Mouse (Mus musculus): ENCODE data around the gene Idnk. TPM values are rescaled to one million over a fixed set of nuclear protein-coding genes. Genes with fewer than 3 reads are reported as not detected.

The Idnk gene
- 10 to 100 TPM in 1 of 2 experiments, 1 to 10 TPM in 1; 9.3 to 12.2 TPM for total RNA-seq (2021)
- long read RNA-seq, experiment 1, transcript Idnk-202 (4 exons, 1,462 nt) = major isoform, 15 of 18 reads
- long read RNA-seq, experiment 1, partial matches to known transcripts = 1 of 18 reads
- long read RNA-seq, experiment 1, other reads (novel, unspliced or antisense) = 1 of 18 reads
- long read RNA-seq, experiment 2, transcript Idnk-202 (4 exons, 1,462 nt) = major isoform, 15 of 24 reads
- long read RNA-seq, experiment 2, transcript Idnk-201 (5 exons, 764 nt) = minor isoform, 5 of 24 reads
- long read RNA-seq, experiment 2, partial matches to known transcripts = 1 of 24 reads
- long read RNA-seq, experiment 2, other reads (novel, unspliced or antisense) = 3 of 24 reads

DNA sequence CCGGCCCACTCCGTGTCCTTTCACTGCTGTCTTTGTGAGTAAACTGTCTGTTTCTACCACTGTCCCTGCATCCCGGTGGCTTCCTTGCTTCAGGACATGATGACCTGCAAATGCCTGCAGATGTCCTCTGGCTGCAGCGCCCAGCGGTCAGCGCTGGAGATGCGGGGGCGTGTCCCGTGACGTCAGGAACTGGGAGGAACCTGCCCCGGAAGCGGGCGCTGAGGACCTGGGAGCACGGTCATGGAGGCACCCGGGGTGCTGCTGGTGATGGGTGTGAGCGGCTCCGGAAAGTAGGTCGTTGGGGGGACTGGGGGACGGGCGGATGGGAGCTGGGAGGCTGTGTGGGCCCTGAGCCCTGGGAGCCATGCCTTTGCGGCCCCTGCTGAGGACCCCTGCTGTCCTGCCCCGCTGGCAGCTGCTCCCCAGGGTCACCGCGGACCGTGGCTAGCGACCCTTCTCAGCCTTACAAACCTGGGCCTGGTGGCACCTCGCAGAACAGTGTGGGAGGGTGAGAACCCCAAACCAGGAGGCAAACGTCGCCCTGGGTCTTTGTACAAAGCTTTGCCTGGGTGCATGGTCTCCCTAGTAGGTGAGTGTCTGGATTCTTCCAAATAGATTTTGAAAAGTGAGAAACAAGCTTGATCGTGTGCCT lies at the start of gene Idnk:
Gene Idnk (plus strand): TSS at position 203 of the 652 bp plus-strand sequence.
- peak; percentile 86 for DNase-seq

DNA sequence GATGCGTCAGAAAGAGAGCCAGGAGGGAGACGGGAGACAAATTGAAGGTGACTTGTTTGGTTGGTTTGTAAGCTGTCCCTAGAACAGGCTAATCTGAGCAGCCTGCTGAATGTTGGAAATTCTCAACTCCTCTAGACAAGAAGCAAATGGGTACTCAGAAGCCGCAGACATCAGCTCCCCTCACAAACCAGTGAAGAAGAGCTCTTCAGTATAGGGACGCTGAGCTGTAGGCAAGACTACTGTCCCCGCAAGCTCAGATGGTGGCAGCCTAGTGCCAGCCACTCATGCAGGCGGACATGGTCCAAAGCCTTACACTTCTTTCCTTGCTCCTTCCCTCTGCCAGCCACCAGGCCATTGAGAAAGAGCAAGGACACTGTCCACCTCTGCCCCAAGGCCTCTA lies 46.1 kb upstream of the Idnk start:
- no peak for DNase-seq

DNA sequence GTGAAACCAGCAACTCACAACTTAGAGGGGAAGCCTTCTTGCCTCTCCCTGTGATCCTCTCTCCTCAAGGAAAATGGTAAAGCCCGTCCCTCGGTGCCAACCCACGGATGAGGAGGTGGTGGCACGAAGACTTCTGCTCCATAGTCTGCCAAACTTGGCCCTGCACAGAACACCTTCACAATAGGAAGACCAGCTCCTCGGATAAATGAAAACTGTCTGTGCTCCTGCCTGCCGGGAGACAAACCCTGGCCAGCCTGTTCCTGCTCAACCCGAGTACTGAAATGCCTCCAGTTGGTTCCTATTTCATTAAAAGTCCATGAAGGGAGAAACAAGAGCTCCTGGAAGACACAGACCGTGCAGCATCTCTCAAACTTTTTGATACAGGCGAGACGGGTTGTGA lies 45.3 kb upstream of the Idnk start:
- DNase-seq = no peak

DNA sequence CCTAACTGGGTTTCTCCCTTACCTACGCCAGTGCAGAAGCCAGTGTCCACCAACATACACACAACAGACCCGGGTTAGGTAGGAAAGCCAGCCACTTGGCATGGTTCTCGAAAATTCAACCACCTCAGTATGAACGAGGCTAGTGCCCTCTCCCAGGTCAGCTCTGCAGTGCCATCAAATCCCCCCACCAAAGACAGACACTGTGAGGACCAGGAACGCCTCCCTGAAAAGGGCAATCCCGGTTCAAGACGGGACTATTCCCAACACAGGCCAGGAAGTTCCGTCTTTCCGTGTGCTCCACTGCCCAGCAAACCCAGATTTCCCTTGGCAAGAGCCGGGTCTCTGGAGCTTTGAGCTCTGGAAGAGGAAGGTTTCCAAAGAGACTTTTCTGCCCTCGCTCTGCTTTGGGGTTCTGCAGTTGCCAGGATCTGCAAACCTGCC lies 44.8 kb upstream of the Idnk start:
- no peak for DNase-seq

DNA sequence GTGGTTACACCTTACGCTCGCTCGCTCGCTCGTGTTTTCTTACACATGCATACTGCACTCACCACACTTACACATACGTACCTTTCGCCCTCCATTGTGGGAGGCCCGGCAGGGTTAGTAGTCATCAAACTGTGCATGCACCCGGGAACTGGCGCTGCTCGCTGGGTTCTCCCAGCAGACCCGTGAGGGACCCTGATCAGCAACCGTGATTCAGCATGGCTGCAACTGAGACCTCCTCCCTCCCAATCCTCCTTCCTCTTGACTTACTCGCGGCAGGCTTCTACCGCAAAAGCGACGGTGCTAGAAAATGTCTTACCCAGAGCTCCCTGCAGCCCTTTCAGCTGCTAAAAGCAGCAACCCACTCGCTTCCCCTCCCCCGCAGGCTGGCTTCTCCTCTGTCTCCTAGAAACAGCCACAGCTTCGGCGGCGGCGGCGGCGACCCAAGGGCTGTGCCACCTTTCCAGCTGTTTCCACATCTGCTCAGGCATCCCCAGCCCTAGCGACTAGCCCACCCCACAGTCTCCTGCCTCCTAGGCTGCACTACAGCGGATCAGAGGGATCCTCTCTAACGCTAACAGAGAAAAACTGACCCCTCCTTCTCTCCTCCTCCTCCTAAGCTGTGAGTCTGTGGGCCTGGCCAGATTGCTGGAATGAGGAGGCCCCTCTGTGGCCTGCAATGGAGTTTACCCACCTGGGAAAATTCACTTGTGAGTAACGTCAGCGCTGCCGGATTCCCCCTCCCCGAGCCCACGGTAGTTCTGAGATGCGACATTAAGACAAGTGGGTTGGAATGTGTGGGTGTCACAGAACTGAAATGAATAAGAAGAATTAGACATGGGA lies 44.2 kb upstream of the Idnk start, which contains the start of gene Klhl3:
Gene Klhl3 (minus strand): TSS at position 532 of the 840 bp plus-strand sequence.
- peak; percentile 56 for DNase-seq

DNA sequence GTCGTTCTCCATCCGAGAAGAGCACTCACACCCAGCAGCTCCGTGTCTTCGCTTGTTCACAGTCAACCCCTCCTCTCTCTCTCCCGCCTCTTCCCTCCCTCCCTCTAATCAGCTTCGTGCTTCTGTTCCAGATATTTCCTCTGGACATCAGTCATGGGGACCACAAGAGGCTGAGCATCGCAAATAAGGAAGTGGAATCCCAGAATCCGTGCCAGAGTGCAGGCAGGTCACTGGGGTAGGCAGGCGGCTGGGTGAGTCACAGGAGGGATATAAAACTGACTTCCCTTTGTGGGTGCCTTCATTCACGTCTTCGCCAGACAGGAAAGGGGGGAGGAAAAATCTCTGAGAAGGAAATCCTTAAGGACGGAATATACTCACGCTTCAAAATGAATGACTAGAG lies 42.2 kb upstream of the Idnk start:
- DNase-seq = no peak

DNA sequence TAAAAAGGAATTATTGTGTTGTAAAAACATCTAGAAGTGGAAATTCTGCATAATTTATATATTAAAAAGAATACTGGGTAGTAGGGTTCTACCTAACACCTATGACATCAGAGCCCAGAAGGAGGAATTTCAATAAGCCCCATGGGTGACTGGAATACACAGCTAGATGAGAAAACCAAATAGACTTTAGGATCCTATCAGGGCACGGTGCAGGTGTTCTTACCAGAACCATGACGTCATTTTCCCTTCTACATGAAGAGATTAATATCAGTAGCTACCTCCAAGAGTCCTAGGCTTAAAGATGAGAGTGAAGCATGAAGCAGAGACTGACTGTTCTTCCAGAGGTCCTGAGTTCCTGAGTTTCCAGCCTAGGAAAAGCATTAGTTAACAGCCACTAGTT lies 40.6 kb upstream of the Idnk start:
- DNase-seq = no peak

DNA sequence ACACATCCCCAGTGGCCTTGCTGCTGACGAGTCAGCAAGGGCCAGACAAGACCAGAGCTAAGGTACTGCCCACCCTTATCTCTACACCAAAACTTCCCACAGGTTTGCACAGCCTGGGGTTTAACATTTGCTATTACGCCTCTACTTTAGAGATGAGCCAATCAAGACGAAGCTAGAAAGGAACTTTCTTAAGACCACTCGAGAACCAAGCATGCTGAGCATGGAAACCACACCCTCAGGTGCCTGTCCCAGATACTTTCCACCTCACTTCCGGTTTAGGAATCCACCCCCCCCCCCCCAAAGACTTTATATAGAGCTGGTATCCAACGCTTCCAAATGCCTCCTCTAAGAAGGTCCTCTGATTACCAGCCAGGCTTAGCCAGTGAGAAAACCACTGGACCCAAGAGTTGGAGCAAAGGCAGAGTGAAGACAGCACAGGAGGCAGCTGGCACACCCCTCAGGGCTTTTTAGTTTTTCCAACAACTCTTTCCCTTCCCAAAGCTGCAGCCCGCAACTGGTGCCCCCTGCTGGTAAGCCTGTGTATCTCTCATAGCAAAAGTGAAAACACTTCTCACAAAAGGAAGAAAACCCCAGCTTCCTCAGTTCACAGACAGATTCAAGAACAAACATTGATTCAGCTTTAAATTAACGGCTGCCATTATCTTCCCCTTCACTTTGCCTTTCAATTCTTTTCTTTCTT lies 40.0 kb upstream of the Idnk start:
- peak; percentile 53 for DNase-seq

DNA sequence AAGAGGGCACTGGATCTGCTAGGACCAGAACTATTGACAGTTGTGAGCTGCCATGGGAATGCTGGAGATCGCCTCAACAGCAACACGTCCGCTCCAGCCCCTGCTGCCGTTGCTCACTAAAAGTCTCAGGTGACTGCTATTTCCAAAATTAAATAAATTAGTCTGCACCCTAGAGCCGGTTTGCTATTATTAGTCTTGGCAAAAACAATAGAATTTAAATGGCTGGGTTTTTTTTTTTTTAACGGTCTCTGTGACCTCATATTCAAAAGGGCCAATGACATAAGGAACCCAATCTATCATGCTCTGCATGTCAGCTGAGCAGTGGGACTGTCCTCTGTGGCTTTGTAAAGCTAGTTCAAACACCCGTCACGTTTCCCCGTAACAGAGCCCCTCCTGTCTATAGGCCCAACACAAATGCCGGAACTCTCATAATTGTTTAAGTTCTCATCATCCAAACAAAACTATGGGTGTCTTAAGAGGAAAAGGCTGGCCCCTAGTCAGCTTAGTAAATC lies 34.6 kb upstream of the Idnk start:
- DNase-seq = no peak

DNA sequence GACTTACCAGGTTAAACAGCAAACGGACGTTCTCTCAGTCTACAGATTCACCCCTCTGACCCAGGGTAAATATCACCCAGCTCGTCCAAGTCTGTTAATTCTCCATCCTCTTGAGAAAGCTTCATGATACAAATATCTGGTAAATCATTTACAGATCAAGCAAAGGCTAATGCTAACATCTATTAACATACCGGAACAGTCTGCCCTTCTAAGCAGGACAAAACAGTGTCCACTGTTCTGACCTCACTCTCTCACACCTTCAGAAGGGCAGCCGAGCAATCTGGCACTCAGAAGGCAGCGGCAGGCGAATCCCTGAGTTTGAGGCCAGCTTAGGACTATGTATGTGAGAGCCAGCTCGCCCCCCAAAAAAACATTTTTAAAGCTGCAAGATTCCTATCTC lies 34.1 kb upstream of the Idnk start:
- no peak for DNase-seq

DNA sequence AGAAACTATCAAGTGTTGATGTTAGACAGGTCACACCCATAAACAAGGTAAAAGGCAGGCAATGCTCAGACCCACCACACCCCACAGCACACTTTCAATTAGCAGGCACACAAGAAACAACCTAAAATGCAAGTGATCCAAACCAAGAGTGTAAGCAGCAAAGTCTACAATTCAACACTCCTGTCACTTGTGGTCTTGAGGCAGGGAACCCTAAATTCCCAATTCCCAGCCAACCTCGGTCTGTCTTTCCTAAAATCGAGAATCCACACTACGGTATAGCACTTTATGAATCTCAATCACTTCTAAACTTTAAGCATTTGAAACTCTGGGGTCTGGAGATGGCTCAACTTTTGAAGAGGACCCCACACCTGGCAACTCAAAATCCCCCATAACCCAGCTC lies 33.2 kb upstream of the Idnk start:
- no peak for DNase-seq

DNA sequence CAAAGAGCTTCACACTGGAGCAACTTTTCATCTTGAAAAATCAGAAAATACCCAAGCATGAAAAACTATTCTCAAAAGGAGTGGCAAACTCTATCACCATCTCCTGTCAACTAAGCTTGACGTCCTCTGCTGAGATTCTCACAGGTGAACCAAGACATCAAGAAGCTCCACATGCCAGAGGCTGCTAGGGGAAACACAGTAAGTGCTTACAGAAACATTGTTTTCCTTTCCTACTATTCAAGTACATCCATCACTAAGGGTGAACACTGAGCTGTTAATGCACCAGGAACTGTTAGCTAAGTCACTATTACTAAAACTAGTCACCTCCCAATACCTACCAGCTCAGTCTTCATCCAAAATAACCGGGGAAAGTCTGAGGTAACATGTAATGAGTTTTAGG lies 32.5 kb upstream of the Idnk start:
- no peak for DNase-seq

DNA sequence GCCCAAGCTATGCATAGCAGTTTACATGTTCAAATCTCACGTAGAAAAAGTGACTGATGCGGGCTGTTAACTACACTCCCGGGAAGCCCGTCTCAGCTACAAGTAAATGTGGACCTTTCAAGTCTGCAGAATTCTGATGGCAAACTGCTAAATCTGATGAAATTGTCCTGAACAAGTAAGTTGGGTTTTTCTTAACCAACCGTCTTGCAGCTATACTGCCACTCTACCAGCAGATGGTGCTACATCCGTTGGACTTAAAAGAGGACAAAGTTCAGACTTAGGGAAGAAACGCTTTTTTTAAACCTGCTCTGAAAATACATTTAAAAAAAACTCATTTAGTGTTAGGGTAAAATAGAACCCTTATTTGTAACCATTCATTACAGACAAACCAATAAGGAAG lies 31.3 kb upstream of the Idnk start:
- DNase-seq = no peak

DNA sequence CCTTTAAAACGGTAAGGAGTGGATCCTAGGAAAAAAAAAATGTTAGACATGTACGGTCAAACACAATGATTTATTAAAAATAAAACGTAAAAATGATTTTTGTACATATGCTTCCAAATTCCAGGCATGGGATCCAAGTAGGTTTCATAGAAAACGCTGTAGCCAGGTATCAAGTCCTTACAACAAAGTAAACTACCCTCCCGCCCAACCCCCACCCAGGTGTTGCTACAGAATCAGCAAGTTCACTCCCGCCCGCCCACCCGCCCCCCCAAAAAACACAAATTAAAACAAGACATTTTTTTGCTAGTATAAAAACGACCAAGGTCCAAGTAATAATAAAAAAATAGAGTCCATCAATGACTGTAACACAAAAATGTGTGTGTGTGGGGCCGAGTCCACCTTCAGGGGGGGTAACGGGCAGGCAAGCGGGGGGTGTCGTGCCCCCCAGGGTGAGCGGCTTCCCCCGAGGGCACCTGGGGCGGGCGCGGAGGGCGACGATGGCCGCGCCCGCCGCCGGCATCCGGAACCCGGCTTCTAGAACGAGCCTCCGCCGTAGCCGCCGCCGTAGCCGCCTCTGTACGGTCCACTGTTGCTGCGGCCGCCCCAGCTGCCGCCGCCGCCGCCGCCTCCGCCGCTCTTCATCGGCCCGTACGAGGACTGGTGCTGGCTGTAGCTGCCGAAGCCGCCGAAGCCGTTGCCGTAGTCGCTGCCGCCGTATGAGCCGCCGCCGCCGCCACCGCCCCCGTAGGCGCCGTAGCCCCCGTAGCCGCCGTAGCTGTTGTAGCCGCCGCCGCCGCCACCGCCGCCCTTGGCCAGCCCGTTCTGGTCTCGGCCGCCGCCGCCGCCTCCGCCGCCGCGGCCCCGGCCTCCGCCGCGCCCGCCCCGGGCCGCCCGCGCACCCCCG lies 30.3 kb upstream of the Idnk start:
- no peak for DNase-seq

DNA sequence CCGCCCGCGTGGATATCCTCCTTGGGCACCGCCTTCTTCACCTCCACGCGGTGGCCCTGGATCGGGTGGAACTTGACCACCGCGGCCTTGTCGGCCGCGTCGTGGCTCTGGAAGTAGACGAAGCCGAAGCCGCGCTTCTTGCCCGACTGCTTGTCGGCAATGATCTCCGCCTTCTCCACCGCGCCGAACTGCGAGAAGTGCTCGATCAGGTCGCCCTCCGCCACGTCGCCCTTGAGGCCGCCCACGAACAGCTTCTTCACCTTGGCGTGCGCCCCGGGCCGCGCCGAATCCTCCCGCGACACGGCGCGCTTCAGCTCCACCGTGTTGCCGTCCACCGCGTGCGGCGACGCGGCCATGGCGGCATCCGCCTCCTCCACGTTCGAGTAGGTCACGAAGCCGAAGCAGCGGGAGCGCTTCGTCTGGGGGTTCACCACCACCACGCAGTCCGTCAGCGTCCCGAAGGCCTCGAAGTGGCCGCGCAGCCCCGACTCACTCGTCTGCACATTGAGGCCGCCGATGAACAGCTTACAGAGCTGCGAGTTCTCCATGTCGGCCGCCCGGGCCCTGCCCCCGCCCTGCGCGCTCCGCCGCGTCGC lies 29.6 kb upstream of the Idnk start:
- no peak for DNase-seq

DNA sequence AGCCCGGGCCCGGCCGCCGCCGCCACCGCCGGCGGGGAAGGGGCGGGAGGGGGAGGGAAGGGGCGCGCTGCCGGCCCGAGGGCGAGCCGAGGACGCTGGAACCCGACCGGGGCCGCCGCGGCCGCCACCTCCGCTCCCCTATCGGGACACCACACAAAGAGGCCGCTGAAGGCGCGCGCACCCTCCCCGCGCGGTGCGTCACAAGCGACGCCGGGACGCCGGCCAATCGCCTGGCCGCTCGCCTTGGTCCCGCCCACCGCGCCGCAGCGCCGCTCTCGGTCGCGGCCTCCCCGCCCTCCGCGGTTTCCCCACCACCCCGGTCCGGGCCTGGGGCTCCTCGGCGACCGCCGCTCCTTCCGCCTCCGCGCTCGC lies 29.1 kb upstream of the Idnk start, which contains the start of gene Hnrnpa0:
Gene Hnrnpa0 (minus strand): TSS at position 161 of the 372 bp plus-strand sequence.
- DNase-seq = peak; percentile 92

DNA sequence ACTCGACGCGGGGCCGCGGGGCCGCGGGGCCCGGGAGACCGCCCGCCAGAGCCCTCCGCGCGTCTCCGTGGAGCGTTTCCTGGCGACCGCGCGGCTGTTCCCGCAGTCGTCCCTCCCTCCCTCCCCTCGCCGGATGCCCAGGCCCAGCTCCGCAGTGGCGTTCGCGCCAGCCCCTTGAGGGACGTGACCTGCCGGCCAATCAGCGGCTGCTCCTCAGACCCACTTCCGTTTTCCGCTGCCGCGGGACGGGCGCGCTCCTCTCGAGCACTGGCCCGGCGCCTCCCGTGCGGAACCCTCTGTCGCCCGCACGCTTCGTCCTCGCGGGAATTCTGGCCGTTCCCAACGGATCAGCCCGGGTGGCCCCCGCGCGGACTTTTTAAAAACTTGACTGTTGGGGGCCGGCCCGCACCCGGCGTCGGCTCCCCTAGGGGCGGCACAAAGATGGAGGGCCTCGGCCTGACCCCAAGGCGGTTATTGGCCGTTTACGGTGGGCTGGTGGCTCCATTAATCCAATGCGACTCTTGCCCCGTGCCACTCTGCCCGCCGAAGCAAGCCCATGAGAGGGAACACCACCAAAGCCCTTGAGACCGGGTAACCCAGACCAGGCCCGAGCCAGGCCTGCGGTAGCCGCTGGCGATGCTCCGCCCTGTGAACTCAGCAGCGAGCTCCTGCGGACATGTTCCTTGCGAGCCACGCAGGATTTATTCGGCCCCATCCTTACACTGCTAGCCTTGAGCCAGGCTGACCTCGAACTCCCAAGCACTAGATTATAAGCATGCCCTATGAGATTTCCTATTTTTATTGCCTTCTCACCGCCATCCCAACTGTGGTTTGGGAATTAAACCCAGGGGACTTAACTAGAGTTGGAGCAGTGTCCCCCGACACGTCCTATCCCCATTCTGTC lies 28.4 kb upstream of the Idnk start:
- DNase-seq = peak; percentile 98

DNA sequence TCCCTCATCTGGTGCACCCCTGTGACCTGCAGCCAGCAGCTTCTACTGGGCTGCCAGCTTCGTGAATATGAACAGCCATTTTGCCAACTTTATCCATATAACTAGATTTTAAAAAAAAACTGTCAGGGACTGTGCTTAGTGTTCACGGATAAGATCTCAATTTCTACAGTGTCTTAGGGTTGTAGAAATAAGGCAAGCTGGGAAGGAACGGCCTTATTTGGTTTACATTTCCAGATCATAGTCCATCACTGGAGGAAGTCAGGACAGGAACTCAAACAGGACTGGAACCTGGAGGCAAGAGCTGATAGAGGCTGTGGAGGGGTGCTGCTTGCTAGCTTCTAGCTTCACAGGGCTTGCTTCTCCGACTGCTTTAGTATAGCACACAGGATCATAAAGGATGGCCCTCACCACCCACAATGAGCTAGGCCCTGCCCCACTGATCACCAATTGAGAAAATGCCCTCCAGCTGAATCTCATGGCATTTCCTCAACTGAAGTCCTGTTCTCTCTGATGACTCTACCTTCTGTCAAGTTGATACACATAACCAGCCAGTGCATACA lies 27.7 kb upstream of the Idnk start:
- DNase-seq = no peak

DNA sequence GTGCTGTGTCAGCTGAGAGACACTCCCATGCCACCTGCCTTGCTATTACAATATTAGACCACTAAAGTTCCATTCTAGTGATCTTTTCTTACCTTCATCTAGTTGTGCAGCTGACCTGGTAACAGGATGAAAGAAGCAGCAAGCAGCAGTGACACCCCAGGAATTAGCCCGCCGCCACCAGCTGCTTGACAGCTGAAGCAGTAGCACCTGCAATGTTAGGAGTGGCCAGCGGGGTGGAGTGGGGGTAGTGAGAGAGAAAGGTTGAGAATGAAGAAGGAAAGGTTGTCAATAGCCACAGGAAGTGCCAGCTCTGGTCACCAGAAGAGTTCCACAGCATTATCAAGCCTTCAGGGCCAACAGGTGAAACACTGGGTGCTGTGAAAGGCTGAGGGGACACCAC lies 25.8 kb upstream of the Idnk start:
- DNase-seq = no peak

Data from gastrocnemius, postnatal 25 days (tissue).